Mouse (Mus musculus) forebrain, embryonic 11.5 days (tissue): ENCODE results near the gene Lsm8. TPM values are rescaled to one million over a fixed set of nuclear protein-coding genes. Genes with fewer than 3 reads are reported as not detected.
"Not testable (repeated sequence)": the region's sequence is repeated elsewhere in the genome, so short reads cannot be mapped to it uniquely, and the experiment has no call there.

ENCODE experiments used
- ATAC-seq: fragments of 200-750 bp; cut with Nextera tagmentation; replicated peaks from 2 replicates; pipeline ENCODE4 v1.8.0; 2017; ENCODE audit warnings: moderate TSS enrichment; ENCODE audit not compliant: low FRiP score
- DNase-seq: peaks from one replicate; pipeline ENCODE4 v3.0.0-alpha.2; 2017; ENCODE audit warnings: low spot score
- H3K27ac ChIP-seq: fragments of 300-500 bp; sonication (generic); 2 replicates; pipeline ENCODE4 v1.5.1; 2014; ENCODE audit warnings: low read depth, low read length
- H3K27me3 ChIP-seq: fragments of 300-500 bp; sonication (generic); 2 replicates; pipeline ENCODE4 v1.6.1; 2014; ENCODE audit warnings: mild to moderate bottlenecking, low read length, mixed read lengths; ENCODE audit not compliant: control insufficient read depth, insufficient read depth
- H3K36me3 ChIP-seq: fragments of 300-500 bp; sonication (generic); 2 replicates; pipeline ENCODE4 v1.6.1; 2014; ENCODE audit warnings: mild to moderate bottlenecking, low read length, moderate library complexity, mixed read lengths; ENCODE audit not compliant: control insufficient read depth, insufficient read depth
- H3K4me1 ChIP-seq: fragments of 300-500 bp; sonication (generic); replicated peaks from 2 replicates; pipeline ENCODE4 v1.6.1; 2014; ENCODE audit warnings: low read length, mixed read lengths; ENCODE audit not compliant: control insufficient read depth, insufficient read depth
- H3K4me2 ChIP-seq: fragments of 300-500 bp; sonication (generic); 2 replicates; pipeline ENCODE4 v1.6.1; 2014; ENCODE audit warnings: low read depth, mild to moderate bottlenecking, low read length, moderate library complexity, mixed read lengths; ENCODE audit not compliant: severe bottlenecking
- H3K4me3 ChIP-seq: fragments of 300-500 bp; sonication (generic); 2 replicates; pipeline ENCODE4 v1.5.1; 2014; ENCODE audit warnings: low read depth, low read length
- H3K9ac ChIP-seq: fragments of 300-500 bp; sonication (generic); 2 replicates; pipeline ENCODE4 v1.6.1; 2014; ENCODE audit warnings: low read length
- H3K9me3 ChIP-seq: fragments of 300-500 bp; sonication (generic); 2 replicates; pipeline ENCODE4 v1.6.1; 2016; ENCODE audit warnings: low read length, mixed read lengths; ENCODE audit not compliant: control insufficient read depth
- WGBS: fragments of 180-500 bp; shearing (Covaris S2); extraction: QIAGEN DNeasy Blood & Tissue Kit; methylation state at CpG from one replicate; pipeline ENCODE4 v1.1.7; 2014; 5-methylcytosine and 5-hydroxymethylcytosine counted together
- polyA plus RNA-seq: library from polyadenylated mRNA; unstranded; fragments of >200 nt; fragmentation: Nextera tagmentation; extraction: Ambion mirVana; gene quantifications from 2 replicates; pipeline ENCODE4 v1.2.1, GENCODE M21; 2014

Gene Lsm8
- 208 and 221 TPM in 2 replicates for polyA plus RNA-seq

GRCm38 (mm10) chr6:18848051-18848701 lies at the start of gene Lsm8:
Gene Lsm8, plus strand, starts transcription at chr6:18848579.
- ATAC-seq (peak; percentile 100), DNase-seq (peak; percentile 98)
- Histone ChIP-seq H3K4me1 (no peaks in the 10 kb centered on the region), H3K36me3 (no peaks in the 10 kb centered on the region; the same call in 1 of the 2 replicates), H3K4me3 (peak within 1 kb of the TSS; percentile 84), H3K27me3 (no peaks in the 10 kb centered on the region), H3K27ac (peak within 1 kb of the TSS; percentile 91), H3K9me3 (no peaks in the 10 kb centered on the region), H3K4me2 (peak within 1 kb of the TSS; percentile 69), H3K9ac (peak within 1 kb of the TSS; percentile 93)
- 2% methylated on average over 37 of the region's 37 CpGs for WGBS

DNA sequence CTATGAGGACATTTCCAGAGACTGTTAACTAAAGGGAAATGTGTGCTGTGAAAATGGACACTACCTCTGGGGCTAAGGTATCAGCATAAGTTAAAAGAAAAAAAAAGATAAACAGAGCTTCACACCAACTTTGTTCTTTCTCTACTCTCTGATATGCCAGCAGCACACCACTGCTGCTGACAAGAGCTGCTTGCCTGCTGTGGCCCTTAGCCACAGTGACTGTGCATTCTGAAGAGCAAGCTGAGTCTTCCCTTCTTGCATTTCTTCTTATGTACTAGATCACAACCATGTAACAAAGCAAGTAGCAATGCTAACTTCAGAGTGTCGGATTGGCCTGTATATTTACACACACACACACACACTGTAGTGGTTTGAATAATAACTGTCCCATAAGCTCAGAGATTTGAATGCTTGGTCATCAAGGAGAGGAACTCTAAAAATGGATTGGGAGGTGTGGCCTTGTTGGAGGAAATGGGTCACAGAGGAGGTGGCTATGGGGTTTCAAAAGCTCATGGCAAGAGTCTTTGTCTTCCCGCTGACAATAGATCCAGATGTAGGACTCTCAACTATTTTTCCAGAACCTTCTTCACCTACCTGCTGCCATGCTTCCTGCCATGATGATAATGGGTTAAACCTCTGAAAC lies 47.4 kb upstream of the Lsm8 start:
- no peak overlapping the region for H3K4me2 ChIP-seq

DNA sequence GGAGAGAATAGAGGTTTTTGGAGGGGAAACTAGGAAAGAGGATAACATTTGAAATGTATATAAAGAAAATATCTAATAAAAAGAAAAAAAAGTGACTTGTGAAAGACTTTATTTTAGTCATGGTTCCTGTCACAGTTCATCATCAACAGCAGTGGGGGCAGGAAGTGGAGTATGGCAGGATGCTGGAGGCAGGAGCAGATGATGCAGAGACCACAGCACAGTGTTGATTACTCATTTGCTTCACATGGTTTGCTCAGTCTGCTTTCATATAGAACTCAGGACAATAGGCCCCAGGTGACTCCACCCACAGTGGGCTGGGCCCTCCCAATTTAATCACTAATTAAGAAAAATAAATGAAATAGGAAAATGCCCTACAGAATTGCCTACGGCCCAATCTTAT lies 35.8 kb upstream of the Lsm8 start:
- H3K27ac ChIP-seq = no peak overlapping the region
- ATAC-seq = no peak

More for the DNA sequence above, 47.4 kb upstream of the Lsm8 start:
- DNase-seq (no peak), ATAC-seq (no peak)
- Histone ChIP-seq H3K4me3 (no peak overlapping the region), H3K4me1 (no peaks in the 10 kb centered on the region), H3K27ac (no peak overlapping the region), H3K27me3 (no peaks in the 10 kb centered on the region), H3K9me3 (no peaks in the 10 kb centered on the region), H3K9ac (no peak overlapping the region), H3K36me3 (no peaks in the 10 kb centered on the region)
- 91% methylated on average over 2 of the region's 2 CpGs for WGBS

GRCm38 (mm10) chr6:18815606-18816005 lies 32.8 kb upstream of the Lsm8 start:
- no peak overlapping the region for H3K9ac ChIP-seq
- H3K27me3 ChIP-seq = no peaks in the 10 kb centered on the region
- H3K4me2 ChIP-seq = no peak overlapping the region
- no peak for DNase-seq
- no peaks in the 10 kb centered on the region for H3K4me1 ChIP-seq
- no peak overlapping the region for H3K27ac ChIP-seq
- no peak for ATAC-seq
- 83% methylated on average over 2 of the region's 2 CpGs for WGBS
- no peaks in the 10 kb centered on the region for H3K36me3 ChIP-seq
- H3K9me3 ChIP-seq = no peaks in the 10 kb centered on the region
- no peak overlapping the region for H3K4me3 ChIP-seq

More for the DNA sequence above, 35.8 kb upstream of the Lsm8 start:
- Histone ChIP-seq H3K27me3 (no peaks in the 10 kb centered on the region), H3K4me1 (no peaks in the 10 kb centered on the region), H3K4me3 (no peak overlapping the region), H3K4me2 (no peak overlapping the region), H3K36me3 (no peaks in the 10 kb centered on the region), H3K9ac (no peak overlapping the region), H3K9me3 (no peaks in the 10 kb centered on the region)
- WGBS = 59% methylated on average over 1 of the region's 1 CpGs
- DNase-seq = no peak

- WGBS = 19% methylated on average over 4 of the region's 4 CpGs
- Histone ChIP-seq H3K36me3 (no peaks in the 10 kb centered on the region), H3K27me3 (no peaks in the 10 kb centered on the region), H3K4me2 (no peak overlapping the region), H3K4me1 (no peaks in the 10 kb centered on the region), H3K9ac (no peak overlapping the region), H3K27ac (no peak overlapping the region), H3K9me3 (no peaks in the 10 kb centered on the region), H3K4me3 (no peak overlapping the region)
- DNase-seq (no peak), ATAC-seq (peak; percentile 65; the same call in 1 of the 2 replicates)
These were observed 29.0 kb upstream of the Lsm8 start for GRCm38 (mm10) chr6:18819343-18819742.

- H3K4me1 ChIP-seq = no peaks in the 10 kb centered on the region
- no peaks in the 10 kb centered on the region for H3K27me3 ChIP-seq
- DNase-seq (no peak), ATAC-seq (no peak)
- H3K4me3 ChIP-seq = no peak overlapping the region
- H3K27ac ChIP-seq = no peak overlapping the region
- no peak overlapping the region for H3K4me2 ChIP-seq
- no peak overlapping the region for H3K9ac ChIP-seq
- H3K9me3 ChIP-seq = no peaks in the 10 kb centered on the region
- 72% methylated on average over 4 of the region's 4 CpGs for WGBS
- H3K36me3 ChIP-seq = no peaks in the 10 kb centered on the region
These were observed 28.1 kb upstream of the Lsm8 start for GRCm38 (mm10) chr6:18820246-18820645.

DNA sequence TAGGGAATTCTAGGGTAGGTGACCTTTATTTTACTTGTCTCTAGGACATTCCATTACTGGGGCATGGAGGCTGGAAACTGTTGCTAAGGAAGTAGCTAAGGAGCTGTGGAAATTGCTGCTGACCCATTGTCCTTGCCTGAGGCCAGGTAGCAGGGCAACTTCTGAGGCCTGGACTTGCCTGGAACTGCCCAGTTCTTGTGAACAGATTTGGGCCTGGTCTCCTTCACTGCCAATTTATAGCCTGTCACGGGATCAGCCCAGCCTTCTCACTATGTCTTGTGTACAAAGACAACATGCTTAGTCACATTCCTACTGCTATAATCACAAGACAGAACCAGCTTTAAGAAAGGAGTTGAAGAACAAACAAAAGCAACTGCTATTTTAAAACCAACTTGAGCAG lies 25.6 kb upstream of the Lsm8 start:
- Histone ChIP-seq H3K27ac (no peak overlapping the region), H3K9me3 (no peaks in the 10 kb centered on the region), H3K36me3 (no peaks in the 10 kb centered on the region), H3K4me3 (no peak overlapping the region), H3K4me2 (no peak overlapping the region), H3K9ac (no peak overlapping the region), H3K4me1 (no peaks in the 10 kb centered on the region), H3K27me3 (no peaks in the 10 kb centered on the region)
- no peak for ATAC-seq
- whole genome bisulfite sequencing = 70% methylated on average over 1 of the region's 1 CpGs
- DNase-seq = no peak

GRCm38 (mm10) chr6:18832958-18833357 lies 15.4 kb upstream of the Lsm8 start:
- Histone ChIP-seq H3K27me3 (no peaks in the 10 kb centered on the region), H3K4me2 (no peak overlapping the region), H3K27ac (no peak overlapping the region), H3K4me3 (no peak overlapping the region), H3K9me3 (no peaks in the 10 kb centered on the region), H3K4me1 (no peaks in the 10 kb centered on the region), H3K36me3 (no peaks in the 10 kb centered on the region), H3K9ac (no peak overlapping the region)
- ATAC-seq (no peak), DNase-seq (no peak)
- WGBS = 89% methylated on average over 1 of the region's 1 CpGs

GRCm38 (mm10) chr6:18844529-18844928 lies 3.9 kb upstream of the Lsm8 start:
- H3K4me3 ChIP-seq, ATAC-seq, H3K27ac ChIP-seq, H3K4me1 ChIP-seq, DNase-seq, H3K4me2 ChIP-seq, H3K27me3 ChIP-seq, H3K9ac ChIP-seq, H3K36me3 ChIP-seq, H3K9me3 ChIP-seq: not testable (repeated sequence)
- WGBS = no CpG with 5 or more reads among the region's 11 CpGs
